Mouse (Mus musculus): ENCODE results near the gene Cbarp.

The Cbarp gene

DNA sequence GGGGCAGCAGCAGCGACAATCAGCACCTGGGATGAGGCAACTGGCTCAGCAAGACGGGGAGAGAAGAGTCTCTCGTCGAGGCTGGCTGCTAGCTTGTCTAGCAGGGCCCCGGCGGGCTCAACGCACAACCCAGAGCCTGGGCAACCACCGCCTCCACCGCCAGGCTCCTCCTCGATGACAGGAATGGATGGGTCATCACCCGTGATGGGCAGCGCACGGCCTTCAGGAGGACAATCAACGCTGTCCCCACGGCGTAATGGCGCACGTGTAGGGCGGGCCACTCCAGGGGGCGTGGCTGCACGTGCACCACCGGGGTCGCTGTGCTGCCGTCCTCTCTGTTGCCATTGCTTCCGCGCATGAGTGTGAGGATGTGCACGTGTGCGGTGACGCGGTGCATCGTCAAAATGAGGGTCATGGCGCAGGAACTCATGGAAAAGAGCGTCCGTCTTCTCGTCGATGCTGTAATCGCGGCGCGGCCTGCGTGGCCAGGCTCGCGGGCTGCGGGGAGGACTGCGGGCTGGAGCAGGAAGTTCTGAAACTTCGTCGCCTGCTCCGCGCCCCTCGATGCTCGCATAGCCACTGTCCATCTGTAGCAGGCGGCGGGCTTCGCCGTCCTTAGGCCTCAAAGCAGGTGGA is 9.2 kb downstream of the Cbarp start:
- no peak for DNase-seq (ENCODE audit: low read depth in 1 of 2, low spot score in 2 of 2)

DNA sequence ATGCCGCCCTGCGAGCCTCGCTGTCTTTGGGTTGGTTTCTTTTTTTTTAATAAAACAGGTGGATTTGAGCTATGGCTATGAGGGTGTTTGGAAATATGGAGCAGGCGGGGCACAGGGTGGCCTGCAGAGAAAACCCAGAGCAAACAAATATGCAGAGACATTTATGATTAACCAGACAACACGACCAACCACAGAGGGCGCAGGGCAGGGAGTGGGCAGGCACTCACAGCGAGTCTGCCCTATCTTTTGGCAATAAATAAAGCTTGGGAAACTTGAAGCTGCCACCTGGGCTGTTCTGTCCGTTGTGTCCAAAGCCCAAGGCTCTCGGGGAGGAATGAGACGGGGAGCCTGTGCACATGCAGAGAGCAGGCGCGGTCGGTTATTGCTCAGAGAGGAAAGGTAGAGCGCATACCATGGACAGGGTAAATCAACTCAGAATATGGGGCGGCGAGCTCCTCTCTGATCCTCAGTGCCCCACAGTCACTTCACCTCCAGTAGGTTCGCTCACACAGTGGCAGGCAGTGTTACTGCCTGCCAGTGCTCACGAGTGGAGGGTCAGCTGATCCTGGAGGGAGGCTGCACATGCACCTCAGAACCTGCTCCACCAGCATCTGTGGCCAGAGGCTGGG is 10.1 kb downstream of the Cbarp start:
- DNase-seq (ENCODE audit: low read depth in 1 of 2, low spot score in 2 of 2): no peak

DNA sequence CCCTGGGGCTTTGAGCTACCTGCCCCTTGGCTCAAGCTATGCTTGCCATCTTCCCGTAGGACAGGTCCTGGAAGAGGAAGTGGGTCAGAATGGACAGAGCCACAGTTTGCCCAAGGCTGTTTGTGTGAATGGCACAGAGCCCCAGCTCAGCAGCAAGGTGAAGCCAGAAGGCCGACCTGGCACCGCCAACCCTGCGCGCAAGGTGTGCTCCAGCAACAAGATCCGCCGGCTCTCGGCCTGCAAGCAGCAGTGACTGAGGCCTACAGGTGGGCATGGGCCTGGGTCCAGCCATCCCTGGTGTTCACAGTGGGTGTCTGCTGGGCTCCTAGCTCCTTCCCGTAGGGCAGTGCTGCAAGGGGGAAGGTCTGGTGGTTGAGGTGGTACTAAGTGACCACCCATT is 10.8 kb downstream of the Cbarp start:
- no peak for DNase-seq (ENCODE audit: low read depth in 1 of 2, low spot score in 2 of 2)

DNA sequence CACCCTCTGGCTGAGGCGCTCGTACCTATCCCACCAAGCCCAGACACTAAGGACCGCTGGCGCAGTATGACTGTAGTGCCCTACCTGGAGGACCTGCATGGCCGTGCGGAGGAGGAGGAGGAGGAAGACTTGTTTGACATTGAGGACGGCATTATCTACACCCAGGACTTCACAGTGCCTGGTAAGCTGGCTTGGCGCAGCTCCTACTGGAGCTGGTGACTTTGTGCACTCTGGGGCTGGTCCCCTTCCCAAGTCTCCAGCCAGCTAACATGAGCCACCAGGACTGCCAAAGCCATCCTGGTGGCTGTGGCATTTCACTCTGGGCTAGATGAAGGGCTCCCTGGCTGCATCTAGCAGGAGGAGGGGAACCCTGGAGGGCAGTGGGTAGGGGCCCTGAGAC is 12.7 kb downstream of the Cbarp start:
- DNase-seq (ENCODE audit: low read depth in 1 of 2, low spot score in 2 of 2): no peak

DNA sequence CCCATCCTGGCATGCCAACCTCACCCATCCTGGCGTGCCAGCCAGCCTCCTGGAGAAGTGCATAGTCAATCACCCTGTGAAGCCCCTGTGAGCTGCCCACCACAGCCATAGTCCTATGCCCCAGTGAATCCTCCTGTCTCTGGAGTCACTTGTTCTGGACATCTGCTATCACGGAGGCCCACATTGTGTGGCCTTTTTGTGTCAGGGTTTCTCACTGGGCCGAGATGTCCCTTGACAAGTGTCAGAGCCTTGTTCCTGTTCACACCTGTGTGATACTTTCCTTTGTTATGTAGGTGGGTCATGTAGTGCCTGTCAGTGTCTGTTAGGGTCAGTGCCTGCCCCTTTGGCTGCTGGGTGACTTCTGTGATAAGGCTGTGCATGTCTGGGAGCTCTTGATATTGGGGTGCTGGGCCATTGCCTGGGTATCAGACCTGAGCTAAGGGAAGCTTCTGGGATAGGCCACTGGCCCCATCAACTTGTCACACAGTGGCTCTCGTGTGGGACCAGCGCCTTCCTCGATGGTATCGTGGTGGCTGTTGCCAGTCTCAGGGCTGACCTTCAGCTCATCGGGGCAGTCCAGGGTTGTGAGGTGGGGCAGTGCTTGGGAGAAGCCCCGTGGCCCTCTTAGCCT is 16.6 kb downstream of the Cbarp start:
- DNase-seq (ENCODE audit: low read depth in 1 of 2, low spot score in 2 of 2): no peak

DNA sequence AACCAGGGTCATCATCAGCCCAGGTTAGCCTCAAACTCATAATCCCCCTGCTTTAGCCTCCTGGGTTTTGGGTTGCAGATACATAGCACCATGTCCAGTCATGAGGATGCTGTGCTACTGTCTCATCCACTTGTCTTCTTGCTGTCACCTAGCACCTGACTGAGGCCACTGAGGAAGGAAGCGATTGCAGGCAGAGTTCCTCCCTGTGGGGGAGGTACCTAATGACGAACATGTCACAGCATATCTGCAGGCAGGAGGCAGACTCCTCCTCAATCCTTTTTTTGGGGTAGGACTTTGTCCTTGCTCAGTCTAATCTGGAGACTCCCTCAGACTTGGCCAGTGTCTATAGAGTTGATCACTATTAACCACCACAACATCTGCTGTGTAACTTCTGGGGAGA is 19.0 kb downstream of the Cbarp start:
- DNase-seq (ENCODE audit: low read depth in 1 of 2, low spot score in 2 of 2): no peak

DNA sequence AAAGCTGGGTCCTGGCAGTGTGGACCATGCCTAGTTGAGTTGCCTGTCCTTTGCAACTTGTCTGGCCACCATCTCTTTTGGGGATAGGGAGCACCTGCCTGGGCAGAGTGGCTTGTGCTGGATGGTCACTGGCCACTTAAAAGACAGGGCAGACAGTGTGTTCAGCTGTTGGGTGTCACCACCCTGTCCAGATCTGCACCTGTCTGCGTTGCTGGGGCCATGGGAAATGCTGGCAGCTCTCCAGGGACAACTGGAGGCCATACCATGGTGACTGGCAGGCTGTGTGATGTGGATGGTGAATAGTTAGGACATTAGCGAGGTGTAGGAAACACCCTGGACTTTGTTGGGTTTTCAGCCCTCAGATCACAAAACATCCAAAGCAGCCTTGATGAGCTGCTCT is 20.5 kb downstream of the Cbarp start:
- DNase-seq (ENCODE audit: low read depth in 1 of 2, low spot score in 2 of 2): no peak

DNA sequence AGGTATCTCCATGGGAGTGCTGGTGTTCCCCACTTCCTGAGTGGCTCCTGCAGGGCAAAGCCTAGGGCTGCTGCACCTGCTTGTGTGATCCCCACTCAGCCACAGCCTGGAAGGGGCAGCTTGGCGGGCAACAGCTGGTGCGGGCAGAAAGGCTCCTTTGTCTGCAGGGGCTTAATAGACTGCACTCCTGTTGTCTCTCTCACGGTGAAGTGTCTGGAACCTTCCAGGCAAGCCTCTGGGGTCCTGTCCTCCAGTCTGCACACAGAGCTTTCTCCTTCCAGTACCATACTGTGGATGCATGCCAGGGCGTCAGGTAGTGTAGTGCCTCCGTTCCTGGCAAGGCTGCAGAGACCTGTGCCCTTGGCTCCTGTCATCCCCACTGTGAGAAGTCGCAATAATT is 22.1 kb downstream of the Cbarp start:
- no peak for DNase-seq (ENCODE audit: low read depth in 1 of 2, low spot score in 2 of 2)

DNA sequence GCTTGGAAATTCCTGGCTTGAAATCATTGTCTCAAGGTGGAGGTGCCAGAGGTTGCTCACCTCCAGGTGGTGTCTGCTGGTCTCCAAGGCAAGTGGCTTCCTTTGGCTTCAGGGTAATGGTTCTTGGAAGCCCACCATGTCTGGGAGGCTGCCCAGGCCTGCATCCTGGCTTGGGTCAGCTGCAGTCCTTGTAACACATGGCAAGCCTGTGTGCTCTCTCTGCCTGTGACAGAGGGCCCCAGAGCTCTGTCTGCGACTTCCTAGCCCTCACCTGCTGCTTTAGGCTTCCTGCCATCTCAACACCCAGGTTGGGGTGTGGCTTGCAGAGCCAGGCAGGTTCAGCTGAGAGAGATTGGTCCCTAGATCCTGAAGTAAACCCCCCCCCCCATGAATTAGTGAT is 22.9 kb downstream of the Cbarp start:
- no peak for DNase-seq (ENCODE audit: low read depth in 1 of 2, low spot score in 2 of 2)

DNA sequence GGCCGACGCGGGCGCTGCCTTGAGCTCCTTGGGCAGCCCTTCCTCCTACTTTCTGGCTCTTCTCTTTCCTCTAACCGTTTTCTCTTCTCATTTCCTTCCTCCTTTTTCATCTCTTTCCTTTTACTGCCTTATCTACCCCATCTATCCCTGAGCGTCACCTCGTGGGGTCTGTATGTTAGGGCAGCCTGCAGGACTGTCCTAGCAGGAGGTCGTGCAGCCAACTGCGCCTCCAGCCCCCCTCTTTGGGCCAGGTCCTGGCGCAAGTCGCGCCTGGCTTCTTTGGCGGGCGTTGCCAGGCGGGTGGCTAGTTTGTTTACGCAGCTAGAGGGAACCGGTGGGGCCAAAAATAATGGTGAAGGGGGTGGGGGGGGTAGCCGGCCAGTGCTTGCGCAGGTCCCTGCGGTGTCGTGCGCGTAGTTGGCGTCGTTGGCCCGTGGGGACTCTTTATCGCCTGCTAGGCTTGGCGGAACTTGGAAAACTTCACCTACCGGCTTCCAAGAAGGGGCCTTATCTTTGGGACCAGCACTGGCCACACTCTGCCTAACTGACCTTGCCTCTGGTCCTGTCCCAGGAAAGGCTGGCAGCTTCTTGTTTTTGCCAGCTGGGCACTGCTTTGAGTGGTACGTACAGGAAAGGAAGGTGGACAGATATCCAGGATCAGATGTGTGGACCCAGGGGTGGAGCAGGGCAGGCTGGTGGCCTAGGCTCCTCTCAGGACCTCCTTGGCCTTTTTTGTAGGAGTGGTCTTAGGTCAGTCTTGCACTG is 23.5 kb downstream of the Cbarp start:
- DNase-seq (ENCODE audit: low read depth in 1 of 2, low spot score in 2 of 2): no peak

DNA sequence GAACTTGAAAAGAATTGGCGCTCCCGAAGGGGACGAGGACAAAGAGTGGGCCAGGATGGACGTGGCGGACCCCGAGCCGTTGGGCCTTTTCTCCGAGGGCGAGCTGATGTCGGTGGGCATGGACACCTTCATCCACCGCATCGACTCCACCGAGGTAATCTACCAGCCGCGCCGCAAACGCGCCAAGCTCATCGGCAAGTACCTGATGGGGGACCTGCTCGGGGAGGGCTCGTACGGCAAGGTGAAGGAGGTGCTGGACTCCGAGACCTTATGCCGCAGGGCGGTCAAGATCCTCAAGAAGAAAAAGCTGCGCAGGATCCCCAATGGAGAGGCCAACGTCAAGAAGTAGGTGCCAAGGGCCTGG is 24.1 kb downstream of the Cbarp start:
- DNase-seq (ENCODE audit: low read depth in 1 of 2, low spot score in 2 of 2): no peak

DNA sequence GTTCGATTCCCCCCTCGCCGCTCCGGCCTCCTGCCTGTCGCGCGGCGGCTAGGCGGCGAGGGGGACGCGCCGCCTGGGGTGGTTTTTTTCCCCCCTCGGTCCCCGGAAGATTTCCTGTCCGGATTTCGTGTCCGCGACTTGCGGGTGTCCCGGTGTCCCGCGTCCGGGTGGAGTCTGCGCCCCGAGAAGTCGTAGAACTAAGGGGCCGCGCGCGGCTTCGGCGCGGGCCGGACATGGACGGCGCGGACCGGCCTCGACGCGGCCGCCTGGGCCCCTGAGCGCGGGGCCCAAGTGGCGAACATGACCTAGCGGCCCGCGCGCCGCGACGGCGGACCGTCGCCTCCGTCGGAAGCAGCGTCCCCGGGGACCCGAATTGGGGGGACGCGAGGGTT is 24.7 kb downstream of the Cbarp start:
- no peak for DNase-seq (ENCODE audit: low read depth in 1 of 2, low spot score in 2 of 2)

DNA sequence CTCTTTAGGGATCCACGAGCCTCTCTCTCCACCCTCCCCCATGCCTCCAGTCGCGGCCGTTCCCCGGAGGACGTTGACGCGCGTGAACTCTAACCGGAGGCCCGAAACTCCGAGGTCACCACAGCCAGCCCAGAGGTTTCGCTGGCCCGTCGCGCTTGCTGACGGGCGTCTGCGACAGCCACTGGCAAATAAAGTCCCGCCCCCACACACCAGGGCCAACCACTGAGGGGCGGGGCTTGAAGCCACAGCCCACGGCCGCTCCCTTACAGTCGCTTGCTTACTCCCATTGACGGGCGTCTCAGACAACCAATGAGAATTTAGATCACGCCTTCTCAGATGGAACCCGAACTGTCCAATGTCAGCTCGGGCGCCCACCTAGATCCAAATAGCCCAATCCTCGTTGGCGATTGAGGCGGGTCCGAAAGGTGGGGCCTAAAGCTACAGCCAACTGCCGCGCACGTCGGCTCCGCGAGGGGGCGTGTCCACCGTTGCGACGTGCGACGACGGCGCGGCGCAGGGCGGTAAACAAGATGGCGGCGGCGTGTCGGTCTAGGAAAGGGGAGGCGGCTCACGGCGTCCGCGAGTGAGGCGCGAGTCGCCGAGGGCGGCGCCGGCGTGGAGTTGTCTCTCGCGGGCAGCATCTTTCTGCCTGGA is 25.2 kb downstream of the Cbarp start, which contains the start of gene Stk11:
Stk11 (plus strand) TSS at position 514 of the 654 bp plus-strand sequence.
- DNase-seq (ENCODE audit: low read depth in 1 of 2, low spot score in 2 of 2): peak; percentile 95 to 97

DNA sequence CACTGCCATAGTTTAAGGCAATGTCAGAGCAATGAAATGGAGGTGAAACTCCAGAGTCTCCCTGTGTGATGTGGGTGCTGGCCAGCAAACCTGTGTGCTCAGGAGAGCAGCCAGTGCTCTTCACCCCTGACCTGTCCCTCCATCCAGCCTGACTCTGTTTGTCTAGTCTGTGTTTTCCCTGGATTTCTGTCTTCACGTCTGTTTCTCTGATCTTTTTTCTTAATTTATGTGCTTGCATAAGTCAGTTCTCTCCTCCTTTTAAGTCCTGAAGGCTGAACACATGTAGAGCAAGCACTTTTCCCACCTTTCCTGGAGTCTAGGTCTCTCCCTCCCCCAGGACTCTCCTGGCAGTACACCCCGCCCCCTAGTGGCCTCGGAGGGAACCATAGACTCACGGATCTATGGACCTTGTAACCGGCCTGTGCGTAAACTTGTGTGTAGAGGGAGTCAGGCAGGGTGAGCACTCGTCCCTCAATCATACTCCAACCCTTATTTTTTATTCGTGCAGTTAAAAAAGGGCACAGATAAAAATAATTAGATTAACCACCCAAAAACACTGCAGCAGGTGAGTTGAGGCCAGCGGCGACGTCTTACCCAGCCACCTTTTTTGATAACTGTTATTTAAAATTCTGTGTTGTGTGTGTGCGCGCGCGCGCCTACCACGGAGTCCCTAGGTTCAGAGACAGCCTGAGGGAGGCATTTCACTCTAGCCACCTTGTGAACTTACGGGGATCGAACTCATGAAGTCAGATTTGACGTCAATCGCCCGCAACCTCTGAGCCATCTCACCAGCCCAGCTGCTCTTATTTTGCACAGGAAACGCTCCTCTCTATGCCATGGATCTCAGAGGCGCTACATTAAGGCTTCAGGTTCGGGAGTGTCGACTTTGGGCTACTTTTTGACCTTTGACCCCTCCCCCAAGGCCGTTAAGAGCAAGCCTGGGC is 26.0 kb downstream of the Cbarp start:
- DNase-seq (ENCODE audit: low read depth in 1 of 2, low spot score in 2 of 2): peak; percentile 78 to 82

DNA sequence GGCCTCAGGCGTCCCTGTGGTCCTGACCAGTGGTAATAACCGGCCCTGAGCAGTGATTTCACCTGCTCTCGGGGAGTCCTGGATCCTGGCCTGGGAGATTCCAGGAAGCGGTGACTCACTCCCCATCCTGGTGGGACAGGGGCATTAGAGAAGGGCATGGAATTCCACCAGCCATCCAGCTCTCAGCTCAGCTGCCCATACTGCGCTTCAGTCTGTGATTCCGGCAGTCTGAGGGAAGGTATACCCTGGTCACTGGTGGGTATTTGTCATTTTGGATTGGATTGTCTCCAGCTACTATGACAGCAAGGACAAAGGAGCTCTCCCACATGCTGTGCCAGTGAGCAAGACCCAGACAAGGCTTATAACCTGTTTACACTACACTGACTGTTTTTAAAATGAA is 33.0 kb downstream of the Cbarp start:
- no peak for DNase-seq (ENCODE audit: low read depth in 1 of 2, low spot score in 2 of 2)

DNA sequence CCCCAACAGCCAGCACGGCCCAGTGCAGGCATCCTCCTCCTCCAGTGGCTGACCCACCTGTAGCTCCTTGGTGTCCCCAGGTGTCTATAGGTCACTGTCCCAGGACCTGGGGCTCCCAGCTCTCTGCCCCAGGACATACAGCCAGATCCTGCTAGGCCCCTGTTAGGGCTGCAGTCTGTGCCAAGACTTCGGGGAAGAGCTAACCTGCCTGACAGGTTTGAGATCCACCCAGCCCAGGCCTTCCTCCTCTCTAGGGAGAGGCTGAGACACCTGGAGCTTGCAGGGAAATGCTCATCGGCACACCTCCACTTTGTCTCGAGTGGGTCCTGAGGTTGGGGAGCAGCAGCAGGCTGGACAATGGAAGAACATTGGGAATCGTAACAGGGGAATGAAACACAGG is 34.7 kb downstream of the Cbarp start:
- no peak for DNase-seq (ENCODE audit: low read depth in 1 of 2, low spot score in 2 of 2)

DNA sequence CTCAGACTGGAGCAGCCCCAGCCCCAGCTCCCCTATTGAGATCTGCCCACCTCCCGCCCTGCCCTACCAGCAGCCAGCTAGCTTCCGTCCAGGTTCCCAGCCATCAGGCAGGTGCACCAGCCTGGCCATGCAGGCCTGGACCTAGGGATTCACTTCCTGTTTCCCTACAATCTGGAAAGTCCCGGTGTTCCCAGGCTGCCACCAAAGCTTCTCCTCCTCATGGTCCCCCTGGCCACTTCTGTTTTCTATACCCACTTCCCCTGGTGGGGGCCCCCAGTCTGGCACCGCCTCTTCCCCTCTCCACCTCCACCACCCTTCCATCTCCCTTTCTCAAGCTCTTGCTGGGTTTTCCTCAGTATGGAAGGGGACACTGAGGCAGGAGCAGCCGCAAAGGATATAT is 35.2 kb downstream of the Cbarp start, which contains the start of gene Sbno2:
Sbno2 (minus strand) TSS at position 112 of the 400 bp plus-strand sequence.
- DNase-seq (ENCODE audit: low read depth in 1 of 2, low spot score in 2 of 2): peak; percentile 48 to 72

DNA sequence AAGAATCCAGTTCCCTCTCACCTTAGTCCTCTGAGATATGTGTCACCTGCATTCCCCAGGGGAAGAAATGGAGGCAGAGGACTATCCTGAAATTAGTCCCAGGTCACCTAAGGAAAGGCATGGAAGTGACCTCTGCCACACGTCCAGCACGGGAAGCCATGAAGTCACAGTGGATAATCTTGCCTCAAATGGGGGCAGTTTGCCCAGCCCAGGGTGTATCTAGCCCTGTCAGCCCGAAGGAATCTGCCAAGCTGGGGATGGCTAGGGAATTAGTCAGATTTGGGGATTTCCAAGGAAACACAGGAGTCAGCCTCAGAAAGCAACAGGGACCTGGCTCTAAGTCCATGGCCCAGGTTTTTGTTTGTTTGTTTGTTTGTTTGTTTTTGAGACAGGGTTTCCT is 36.5 kb downstream of the Cbarp start:
- DNase-seq (ENCODE audit: low read depth in 1 of 2, low spot score in 2 of 2): no peak

DNA sequence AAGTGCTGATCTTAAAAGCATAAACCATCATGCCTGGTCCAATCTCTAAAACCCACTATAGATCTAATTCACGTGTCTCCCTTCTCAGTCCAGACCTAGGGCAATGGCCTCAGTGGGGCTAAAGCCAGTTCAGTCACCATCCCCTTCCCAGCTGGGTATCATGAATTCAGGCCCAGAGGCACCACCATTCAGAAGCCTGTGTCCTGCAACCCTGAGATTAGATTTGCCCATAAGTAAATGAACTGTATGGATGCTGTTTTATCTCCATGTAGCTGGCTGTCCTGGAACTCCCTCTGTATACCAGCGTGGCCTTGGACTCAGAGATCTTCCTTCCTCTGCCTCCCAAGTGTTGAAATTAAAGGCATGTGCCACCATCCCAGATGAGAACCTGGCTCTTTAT is 37.6 kb downstream of the Cbarp start:
- DNase-seq (ENCODE audit: low read depth in 1 of 2, low spot score in 2 of 2): no peak

DNA sequence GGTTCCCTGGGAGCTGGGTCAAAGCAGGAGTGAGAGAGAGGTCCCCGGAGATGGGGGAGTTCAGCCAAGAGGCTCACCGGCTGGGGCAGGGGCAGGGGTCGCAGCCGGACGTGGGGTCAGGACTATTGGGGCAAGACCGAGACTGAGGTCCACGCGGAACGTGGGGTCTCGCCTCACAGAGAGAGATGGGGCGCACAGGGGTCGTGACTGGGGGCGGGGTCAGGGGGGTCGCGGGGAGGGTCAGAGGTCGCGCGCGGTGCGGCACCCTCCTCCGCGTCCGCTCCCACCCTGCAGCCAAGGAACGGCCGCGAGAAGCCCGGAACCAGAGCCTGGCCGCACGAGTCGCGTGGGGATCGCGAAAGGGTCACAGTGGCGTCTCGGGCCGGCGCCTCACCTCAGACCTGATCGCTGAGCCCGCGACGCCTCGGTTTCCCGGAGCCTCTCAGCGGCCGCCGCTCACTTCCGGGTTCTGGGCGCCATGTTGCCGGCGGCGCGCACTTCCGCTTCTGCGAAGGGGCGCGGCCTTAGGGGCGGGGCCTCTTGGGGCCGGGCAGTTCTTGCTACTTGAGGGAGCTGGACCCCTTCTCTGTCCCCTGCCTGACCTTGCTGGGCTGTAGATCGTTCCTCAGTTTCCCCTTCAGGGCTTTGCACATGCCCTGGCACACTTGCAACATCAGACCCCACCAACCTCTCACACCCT is 38.3 kb downstream of the Cbarp start:
- peak; percentile 72 to 85 for DNase-seq (ENCODE audit: low read depth in 1 of 2, low spot score in 2 of 2)

Measured in monocyte, adult 2 months (primary cell).